Mouse (Mus musculus) lung, postnatal 25 days (tissue): ENCODE results near the gene Scube1.
A peak's percentile ranks its signal among the peaks of the same experiment; 100 is the strongest.

Experiments
- DNase-seq: peaks from one replicate; pipeline ENCODE4 v3.0.0; 2022; ENCODE audit warnings: low spot score

The Scube1 gene

GRCm38 (mm10) chr15:83594513-83595363 is 130.1 kb downstream of the Scube1 start, which contains the start of gene Ttll12:
Ttll12 (minus strand) TSS chr15:83595157.
- DNase-seq = peak; percentile 93

DNA sequence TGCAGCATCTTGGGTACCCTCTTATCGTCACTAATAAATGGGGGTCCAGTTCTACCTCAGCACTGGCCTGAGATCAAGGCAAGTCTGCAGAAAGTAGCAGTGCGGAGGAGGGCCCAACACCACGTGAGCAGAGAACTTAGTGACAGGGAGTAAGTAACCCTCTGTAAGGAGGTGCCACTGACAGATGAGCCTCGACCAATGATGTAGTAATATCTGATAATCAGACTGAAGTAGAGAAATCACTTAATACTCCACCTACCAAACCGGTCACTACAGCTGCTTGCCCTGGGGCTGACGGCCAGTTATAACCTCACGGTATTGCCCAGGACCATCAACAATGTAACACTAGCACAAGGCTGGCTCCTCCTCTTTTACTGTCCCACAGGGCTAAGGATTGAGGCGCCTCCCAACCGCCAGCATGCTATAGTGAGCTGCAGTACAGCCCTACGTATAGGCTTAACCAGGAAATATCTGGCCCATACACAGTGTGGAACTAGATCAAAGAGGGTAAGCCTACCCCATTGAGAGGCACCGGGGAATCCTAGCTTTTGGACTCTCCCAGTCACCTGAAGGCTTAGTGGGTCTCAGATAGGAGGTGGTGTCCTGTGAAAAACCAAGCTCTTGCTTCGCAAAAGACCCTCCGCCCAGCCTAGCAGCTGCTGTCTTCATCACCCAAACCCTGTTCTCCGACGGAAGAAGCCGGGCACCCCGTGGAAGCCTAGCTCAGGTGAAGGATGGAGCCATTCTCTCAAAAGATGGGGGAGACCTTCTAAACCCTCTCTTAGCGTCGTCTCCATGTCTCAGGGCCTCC is 130.9 kb downstream of the Scube1 start:
- DNase-seq = no peak

- no peak for DNase-seq
Observed at GRCm38 (mm10) chr15:83593189-83593585, 131.6 kb downstream of the Scube1 start.

DNA sequence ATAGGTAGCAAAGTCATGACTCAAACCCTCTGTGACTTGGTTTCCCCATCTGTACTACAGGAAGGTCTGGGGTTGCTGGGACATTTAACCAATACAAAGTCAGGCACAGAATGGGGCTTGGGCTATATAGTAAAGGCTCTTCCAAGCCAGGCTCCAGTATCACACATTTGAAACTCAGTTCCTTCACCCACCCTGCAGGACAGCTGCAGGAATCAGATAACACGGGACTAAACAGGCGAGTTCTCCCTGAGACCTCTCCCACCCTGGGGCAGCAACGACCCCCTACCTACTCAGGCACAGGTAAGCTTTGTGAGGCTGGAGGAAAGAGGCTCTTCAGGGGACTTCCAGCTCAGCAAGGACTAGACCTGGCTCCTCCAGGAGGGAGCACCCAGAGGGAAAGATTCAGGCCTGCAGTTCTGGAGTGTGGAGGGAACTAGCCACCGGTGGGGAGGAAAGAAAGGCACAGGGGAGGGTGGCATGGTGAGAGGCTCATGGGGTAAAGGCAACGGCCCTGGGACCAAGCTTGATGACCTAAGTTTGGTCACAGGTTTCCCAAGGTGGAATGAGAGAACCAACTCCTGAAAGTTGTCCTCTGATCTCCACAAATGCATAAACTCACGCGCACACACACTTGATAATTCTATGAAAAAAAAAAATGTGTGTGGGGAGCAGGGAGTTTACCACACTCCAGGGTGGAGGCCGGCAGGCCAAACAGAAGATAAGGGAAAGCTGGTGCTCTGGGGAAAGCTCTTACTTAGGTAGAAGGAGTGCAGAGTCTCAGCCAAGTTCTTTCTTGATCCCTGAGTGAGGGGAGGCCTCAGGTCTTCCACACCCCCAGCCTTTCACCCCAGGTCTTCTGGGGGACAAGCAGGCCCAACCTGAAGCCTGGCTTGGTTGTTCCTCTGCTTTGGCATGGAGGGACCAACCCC is 132.3 kb downstream of the Scube1 start:
- DNase-seq = no peak

GRCm38 (mm10) chr15:83591758-83592157 is 133.1 kb downstream of the Scube1 start:
- no peak for DNase-seq

- no peak for DNase-seq
Observed at GRCm38 (mm10) chr15:83590841-83591240, 134.0 kb downstream of the Scube1 start.

DNA sequence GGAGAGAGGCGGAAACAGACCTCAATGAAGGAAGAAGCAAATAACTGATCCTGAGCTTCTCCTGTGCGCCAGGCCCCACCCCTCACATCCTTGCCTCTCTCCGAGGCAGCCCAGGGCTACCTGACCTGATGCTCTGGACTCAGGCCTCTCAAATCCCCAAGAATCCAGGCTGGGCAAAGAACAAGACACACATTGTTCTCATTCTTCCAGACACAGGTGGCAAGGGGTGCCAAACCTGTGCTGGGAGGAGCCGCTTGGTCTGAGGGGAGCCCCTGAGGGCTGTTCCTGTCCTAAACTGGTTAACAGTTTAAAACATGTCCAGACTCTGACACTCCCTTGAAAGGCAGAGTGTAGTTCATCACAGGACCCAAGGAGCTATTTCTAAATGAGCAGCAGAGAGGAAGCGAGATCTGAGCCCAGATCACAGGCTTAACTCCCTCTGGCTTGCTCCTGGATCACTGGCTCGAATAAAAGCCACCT is 140.0 kb downstream of the Scube1 start:
- no peak for DNase-seq

DNA sequence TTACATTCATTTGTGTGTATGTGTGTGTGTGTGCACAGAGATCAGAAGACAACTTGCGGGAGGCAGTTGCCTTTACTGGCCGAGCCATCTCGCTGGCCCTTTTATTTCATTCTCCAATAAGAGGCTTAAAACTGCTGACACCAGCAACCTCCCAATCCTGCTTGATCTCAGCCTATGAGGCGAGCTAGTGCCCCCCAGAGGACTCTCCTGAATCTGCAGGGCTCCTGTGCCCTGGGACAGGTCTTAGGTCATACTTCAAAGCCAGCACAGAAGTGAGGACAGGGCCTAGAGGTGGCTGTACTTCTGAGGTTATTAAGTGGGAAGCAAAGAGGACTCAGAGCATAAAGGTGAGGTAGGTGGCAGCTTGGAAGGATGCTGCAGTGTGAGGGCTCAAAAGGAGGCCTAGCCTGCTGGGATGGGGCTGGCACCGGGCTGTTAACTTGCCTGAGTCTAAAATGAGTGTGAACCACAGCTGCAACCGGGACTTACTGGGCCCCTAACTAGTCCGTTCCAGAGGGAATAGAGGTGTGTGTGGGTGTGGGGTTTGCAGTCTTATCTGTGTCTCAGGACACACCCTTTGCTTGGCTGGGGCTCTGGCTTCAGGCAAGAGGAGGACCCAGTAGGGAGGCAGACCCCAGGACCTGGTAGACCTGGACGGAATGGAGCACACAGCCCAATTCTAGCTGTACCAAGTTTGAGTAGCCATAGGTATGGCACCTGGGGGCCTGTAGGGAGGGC is 141.2 kb downstream of the Scube1 start:
- DNase-seq = peak; percentile 69

DNA sequence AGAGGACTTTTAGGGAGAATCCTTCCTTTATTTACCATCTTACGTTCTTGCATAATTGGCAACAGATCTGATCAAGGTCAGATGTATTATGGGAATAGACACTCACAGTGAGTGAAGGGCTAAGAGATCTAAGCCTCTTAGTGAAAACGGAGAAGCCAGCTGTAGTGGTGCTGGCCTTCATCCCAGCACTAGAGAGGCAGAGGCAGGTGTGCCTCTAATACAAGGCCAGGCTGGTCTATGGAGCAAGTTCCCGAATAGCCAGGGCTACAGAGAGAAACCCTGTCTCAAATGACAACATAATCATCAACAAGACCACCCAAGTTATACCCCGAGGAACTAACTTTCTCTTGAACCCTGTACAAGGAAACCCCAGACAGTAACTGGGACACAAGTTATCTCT is 141.9 kb downstream of the Scube1 start:
- DNase-seq = no peak

DNA sequence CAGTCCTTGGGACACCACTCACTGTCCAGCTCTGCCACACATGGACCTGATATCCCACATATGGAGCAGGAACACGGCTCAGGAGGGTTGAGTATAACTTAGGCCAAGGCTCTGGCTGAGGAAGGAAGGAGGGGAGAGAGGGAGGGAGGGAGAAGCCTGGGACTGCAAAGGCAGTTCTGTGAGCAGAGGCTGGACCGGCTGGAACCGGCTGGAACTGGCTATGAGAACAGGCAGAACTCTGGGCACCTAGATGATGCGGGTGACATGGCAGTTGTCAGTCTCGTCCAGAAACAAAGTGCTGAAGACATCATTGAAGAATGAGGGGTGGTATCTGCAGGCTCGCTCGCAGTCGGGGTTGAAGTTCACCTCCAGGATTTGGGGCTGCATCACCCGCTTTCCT is 148.2 kb downstream of the Scube1 start:
- no peak for DNase-seq

- no peak for DNase-seq
Observed at GRCm38 (mm10) chr15:83575543-83575942, 149.3 kb downstream of the Scube1 start.

DNA sequence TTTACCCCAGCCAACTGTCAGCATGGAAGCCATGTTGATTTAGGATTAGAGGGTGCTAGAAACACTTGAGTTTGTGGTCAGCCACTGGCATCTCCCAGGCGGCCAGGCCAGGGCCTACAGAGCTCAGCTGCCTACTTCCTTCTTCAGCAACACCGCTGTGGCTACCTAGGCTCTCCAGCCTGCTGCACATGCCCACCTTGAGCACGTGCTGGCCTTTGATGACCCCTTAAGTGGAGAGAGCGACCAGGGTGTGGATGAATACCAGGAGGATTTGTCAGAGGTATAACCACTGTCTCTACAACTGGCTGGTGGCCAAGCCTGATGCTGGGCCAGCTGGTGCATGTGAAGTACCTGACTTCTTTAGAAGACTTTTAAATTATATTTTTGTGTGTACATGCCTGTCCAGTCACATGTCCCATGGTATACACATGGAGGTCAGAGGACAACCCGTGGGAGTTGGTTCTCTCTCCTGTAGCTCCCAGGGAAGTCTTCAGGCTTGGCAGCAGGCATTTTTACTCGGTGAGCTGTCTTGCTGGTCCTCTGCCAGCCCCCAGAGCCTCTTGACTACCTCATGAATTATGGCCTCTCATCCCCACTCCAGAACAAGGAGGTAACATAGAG is 150.0 kb downstream of the Scube1 start:
- peak; percentile 73 for DNase-seq

- DNase-seq = no peak
Observed at GRCm38 (mm10) chr15:83573606-83574005, 151.2 kb downstream of the Scube1 start.

- no peak for DNase-seq
Observed at GRCm38 (mm10) chr15:83572132-83572531, 152.7 kb downstream of the Scube1 start.

DNA sequence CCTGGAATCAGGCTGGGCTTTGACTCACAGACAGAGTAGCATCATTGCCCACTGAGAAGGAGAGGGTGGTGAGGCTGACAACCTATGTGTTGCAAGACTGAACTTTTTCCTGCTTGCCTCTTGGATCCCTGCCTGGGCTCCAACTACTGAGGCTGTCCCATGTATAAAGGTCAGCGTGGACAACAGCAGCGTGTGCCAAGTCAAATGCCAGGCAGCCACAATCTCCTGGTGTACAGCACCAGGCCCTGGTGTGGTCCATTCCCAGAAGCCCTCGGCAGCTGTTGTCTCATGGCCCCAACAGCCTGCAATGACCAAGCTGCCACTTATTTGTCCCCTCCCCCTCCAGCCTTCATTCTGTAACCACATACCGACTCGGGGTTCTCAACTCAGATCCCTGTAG is 153.2 kb downstream of the Scube1 start:
- peak; percentile 26 for DNase-seq

GRCm38 (mm10) chr15:83570641-83571040 is 154.2 kb downstream of the Scube1 start:
- DNase-seq = no peak

- DNase-seq = no peak
Observed at GRCm38 (mm10) chr15:83569682-83570081, 155.1 kb downstream of the Scube1 start.

- no peak for DNase-seq
Observed at GRCm38 (mm10) chr15:83568544-83568943, 156.3 kb downstream of the Scube1 start.

DNA sequence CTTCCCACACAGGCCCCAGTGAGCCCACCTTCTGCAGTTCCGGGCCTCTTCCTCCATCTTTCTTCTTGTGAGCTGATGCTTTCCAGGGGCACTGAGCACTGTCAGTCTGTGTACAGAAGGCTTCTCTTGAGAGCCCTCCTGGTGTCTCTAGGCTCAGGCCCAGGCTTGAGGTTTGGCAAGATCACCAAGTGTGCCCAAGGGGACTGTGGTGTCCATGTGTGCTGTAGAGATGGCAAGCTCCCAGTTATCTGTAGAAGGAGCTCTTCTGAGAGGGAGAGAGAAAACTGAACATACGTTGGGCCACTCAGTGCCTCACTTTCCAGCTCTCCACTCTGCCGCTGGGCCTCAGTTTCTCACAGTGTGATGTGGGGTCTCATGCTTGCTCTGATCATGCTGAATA is 157.1 kb downstream of the Scube1 start:
- no peak for DNase-seq

- DNase-seq = peak; percentile 26
Observed at GRCm38 (mm10) chr15:83566006-83566405, 158.8 kb downstream of the Scube1 start.

GRCm38 (mm10) chr15:83565434-83565833 is 159.4 kb downstream of the Scube1 start:
- peak; percentile 43 for DNase-seq
